ENCODE assay signal across 23 mouse cellular contexts in genomic region chr7:133768027-133768426, GRCm38 (mm10). TPM values are rescaled to one million over a fixed set of nuclear protein-coding genes. Genes with fewer than 3 reads are reported as not detected.
A peak's percentile ranks its signal among the peaks of the same experiment; 100 is the strongest.
DNase-seq lines count a peak whose midpoint lies in the region; ATAC-seq lines count a peak whose summit lies in the region.
"Had no signal": no experiment of that assay in that cellular context is flagged by ENCODE, and none has a peak within 500 bp of the region (broad histone marks: within the 10 kb centered on the region; RNA-seq: fewer than 3 reads in every experiment).

No protein-coding gene starts in this region.

- H3K27ac ChIP-seq in forebrain, embryonic 15.5 days (replicated peaks) = peak overlapping the region; percentile 79
- H3K27ac ChIP-seq in forebrain, embryonic 10.5 days = no peak overlapping the region
- peak overlapping the region; percentile 18; the same call in 1 of the 2 replicates for H3K27ac ChIP-seq in neural tube, embryonic 15.5 days (replicated peaks)
- H3K27ac ChIP-seq: embryonic facial prominence, embryonic 15.5 days; heart, embryonic 10.5 days; limb, embryonic 10.5 days; midbrain, embryonic 13.5 days had no signal

- no peak overlapping the region for H3K4me3 ChIP-seq in forebrain, embryonic 15.5 days
- H3K4me3 ChIP-seq in forebrain, embryonic 10.5 days = no peak overlapping the region
- no peak overlapping the region for H3K4me3 ChIP-seq in neural tube, embryonic 15.5 days (replicated peaks)
- H3K4me3 ChIP-seq: embryonic facial prominence, embryonic 15.5 days; heart, embryonic 10.5 days; limb, embryonic 10.5 days; midbrain, embryonic 13.5 days; myocyte had no signal

- H3K9ac ChIP-seq in forebrain, embryonic 15.5 days (replicated peaks) = no peak overlapping the region
- H3K9ac ChIP-seq in neural tube, embryonic 15.5 days (replicated peaks) = no peak overlapping the region
- H3K9ac ChIP-seq: embryonic facial prominence, embryonic 15.5 days; liver, postnatal 0 days; midbrain, embryonic 13.5 days had no signal

- no peak overlapping the region for H3K4me2 ChIP-seq in forebrain, embryonic 15.5 days (replicated peaks)
- no peak overlapping the region for H3K4me2 ChIP-seq in neural tube, embryonic 15.5 days
- H3K4me2 ChIP-seq: embryonic facial prominence, embryonic 15.5 days; midbrain, embryonic 13.5 days had no signal

- no peak for DNase-seq in forebrain, embryonic 10.5 days (ENCODE audit: extremely low spot score, low spot score)
- no peak for DNase-seq in neural tube, embryonic 10.5 days (ENCODE audit: extremely low spot score, low spot score)
- peak; percentile 61 to 65 for DNase-seq in cerebellum, postnatal 14 days
- no peak for DNase-seq in layer of hippocampus, postnatal 25 days (ENCODE audit: extremely low spot score in 1 of 2, low spot score in 1 of 2)
- DNase-seq: kidney, postnatal 36 days; layer of hippocampus, postnatal 36 days; liver, postnatal 0 days; lung, postnatal 10 days; right cerebral cortex, postnatal 25 days had no signal

- 54% methylated on average over 4 of the region's 4 CpGs for WGBS in forebrain, embryonic 15.5 days
- 88% methylated on average over 4 of the region's 4 CpGs for WGBS in forebrain, embryonic 10.5 days
- 69% methylated on average over 4 of the region's 4 CpGs for WGBS in neural tube, embryonic 15.5 days

- H3K4me1 ChIP-seq in forebrain, embryonic 15.5 days = peaks cover 43% of the 10 kb centered on the region
- peaks cover 22% of the 10 kb centered on the region for H3K4me1 ChIP-seq in forebrain, embryonic 10.5 days
- peaks cover 21% of the 10 kb centered on the region for H3K4me1 ChIP-seq in neural tube, embryonic 15.5 days
- H3K4me1 ChIP-seq: embryonic facial prominence, embryonic 15.5 days; heart, embryonic 10.5 days; limb, embryonic 10.5 days had no signal

- ATAC-seq in forebrain, embryonic 15.5 days (replicated peaks) = no peak
- ATAC-seq in neural tube, embryonic 15.5 days (ENCODE audit: low FRiP score) = no peak
- ATAC-seq in megakaryocyte, adult 5-6 weeks (ENCODE audit: poor library complexity, severe bottlenecking) = no peak
- ATAC-seq: inflammation-experienced regulatory T-cells, adult 6 months; liver, postnatal 0 days; midbrain, embryonic 13.5 days had no signal

- H3K9me3 ChIP-seq in forebrain, embryonic 15.5 days = no peaks in the 10 kb centered on the region
- H3K9me3 ChIP-seq in forebrain, embryonic 10.5 days = no peaks in the 10 kb centered on the region
- no peaks in the 10 kb centered on the region for H3K9me3 ChIP-seq in neural tube, embryonic 15.5 days (replicated peaks)
- H3K9me3 ChIP-seq: embryonic facial prominence, embryonic 15.5 days; heart, embryonic 10.5 days; limb, embryonic 10.5 days; midbrain, embryonic 13.5 days had no signal

- no peaks in the 10 kb centered on the region for H3K27me3 ChIP-seq in forebrain, embryonic 15.5 days
- H3K27me3 ChIP-seq in forebrain, embryonic 10.5 days (ENCODE audit: poor library complexity, severe bottlenecking) = no peaks in the 10 kb centered on the region
- no peaks in the 10 kb centered on the region for H3K27me3 ChIP-seq in neural tube, embryonic 15.5 days (replicated peaks)
- H3K27me3 ChIP-seq: embryonic facial prominence, embryonic 15.5 days; midbrain, embryonic 13.5 days had no signal

- H3K36me3 ChIP-seq in forebrain, embryonic 15.5 days = no peaks in the 10 kb centered on the region
- H3K36me3 ChIP-seq in forebrain, embryonic 10.5 days (replicated peaks) = no peaks in the 10 kb centered on the region
- no peaks in the 10 kb centered on the region for H3K36me3 ChIP-seq in neural tube, embryonic 15.5 days
- H3K36me3 ChIP-seq: embryonic facial prominence, embryonic 15.5 days; heart, embryonic 10.5 days; limb, embryonic 10.5 days; midbrain, embryonic 13.5 days had no signal

RNA-seq across cellular contexts. Expression of gene Fank1, which starts 8.6 kb away (rescaled TPM):
- polyA plus RNA-seq in forebrain, embryonic 15.5 days (2015; fragmentation: Nextera tagmentation; extraction: Ambion mirVana) = 4.0 TPM in 2 replicates
- polyA plus RNA-seq in forebrain, embryonic 10.5 days (2016; fragmentation: Nextera tagmentation; extraction: Ambion mirVana) = 0.57 and 1.0 TPM in 2 replicates
- polyA plus RNA-seq in neural tube, embryonic 15.5 days (2015; fragmentation: Nextera tagmentation; extraction: Ambion mirVana) = 2.8 and 3.5 TPM in 2 replicates
- not detected in 2 replicates for total RNA-seq in megakaryocyte, adult 5-6 weeks (2015)
- total RNA-seq in megakaryocyte, adult 5-6 weeks (2017) = not detected in 2 replicates
- 1 to 10 TPM; 2.4 to 2.7 TPM for total RNA-seq in layer of hippocampus, postnatal 25 days (2021)
- total RNA-seq: gastrocnemius, adult 18-20 months; liver, adult 2 months; megakaryocyte progenitor cell, adult 5-6 weeks; neutrophil, adult 5-6 weeks had no signal
- polyA plus RNA-seq: inflammation-experienced regulatory T-cells, adult 6 months; liver, adult 2 months; liver, postnatal 0 days; spleen, adult 2 months had no signal

RNA-seq across cellular contexts. Expression of gene Dhx32, which starts 14.5 kb away (rescaled TPM):
- polyA plus RNA-seq in forebrain, embryonic 15.5 days (2015; fragmentation: Nextera tagmentation; extraction: Ambion mirVana) = 50.3 and 53.0 TPM in 2 replicates
- 79.9 and 85.4 TPM in 2 replicates for polyA plus RNA-seq in forebrain, embryonic 10.5 days (2016; fragmentation: Nextera tagmentation; extraction: Ambion mirVana)
- 37.4 and 38.2 TPM in 2 replicates for polyA plus RNA-seq in neural tube, embryonic 15.5 days (2015; fragmentation: Nextera tagmentation; extraction: Ambion mirVana)
- 4.0 and 7.0 TPM in 2 replicates for total RNA-seq in megakaryocyte, adult 5-6 weeks (2015)
- 17.7 and 25.4 TPM in 2 replicates for total RNA-seq in megakaryocyte, adult 5-6 weeks (2017)
- total RNA-seq in layer of hippocampus, postnatal 25 days (2021) = 10 to 100 TPM; 39.5 to 44.2 TPM

RNA-seq across cellular contexts. Expression of gene Uros, which starts 58.2 kb away (rescaled TPM):
- 52.9 and 55.3 TPM in 2 replicates for polyA plus RNA-seq in forebrain, embryonic 15.5 days (2015; fragmentation: Nextera tagmentation; extraction: Ambion mirVana)
- 35.1 and 41.9 TPM in 2 replicates for polyA plus RNA-seq in forebrain, embryonic 10.5 days (2016; fragmentation: Nextera tagmentation; extraction: Ambion mirVana)
- polyA plus RNA-seq in neural tube, embryonic 15.5 days (2015; fragmentation: Nextera tagmentation; extraction: Ambion mirVana) = 51.3 and 52.2 TPM in 2 replicates
- total RNA-seq in megakaryocyte, adult 5-6 weeks (2015) = 9.0 and 14.0 TPM in 2 replicates
- 13.1 and 14.3 TPM in 2 replicates for total RNA-seq in megakaryocyte, adult 5-6 weeks (2017)
- 10 to 100 TPM; 17.8 to 18.1 TPM for total RNA-seq in layer of hippocampus, postnatal 25 days (2021)

RNA-seq across cellular contexts. Expression of gene Bccip, which starts 58.9 kb away (rescaled TPM):
- 115 and 117 TPM in 2 replicates for polyA plus RNA-seq in forebrain, embryonic 15.5 days (2015; fragmentation: Nextera tagmentation; extraction: Ambion mirVana)
- 215 and 222 TPM in 2 replicates for polyA plus RNA-seq in forebrain, embryonic 10.5 days (2016; fragmentation: Nextera tagmentation; extraction: Ambion mirVana)
- 103 and 109 TPM in 2 replicates for polyA plus RNA-seq in neural tube, embryonic 15.5 days (2015; fragmentation: Nextera tagmentation; extraction: Ambion mirVana)
- 59.0 and 61.6 TPM in 2 replicates for total RNA-seq in megakaryocyte, adult 5-6 weeks (2015)
- 66.8 and 70.6 TPM in 2 replicates for total RNA-seq in megakaryocyte, adult 5-6 weeks (2017)
- 10 to 100 TPM; 58.0 to 60.2 TPM for total RNA-seq in layer of hippocampus, postnatal 25 days (2021)

Comparison
In these comparisons a context has a peak if more than half of its experiments do, and no peak if none do; other contexts are left out.
1. DNase-seq: peak in cerebellum, postnatal 14 days (2 of 2); none in forebrain, embryonic 10.5 days (single experiment), neural tube, embryonic 10.5 days (single experiment) and layer of hippocampus, postnatal 25 days (0 of 2).